Mouse (Mus musculus): ENCODE data around the gene Scp2. TPM values are rescaled to one million over a fixed set of nuclear protein-coding genes. Genes with fewer than 3 reads are reported as not detected.
A peak's percentile ranks its signal among the peaks of the same experiment; 100 is the strongest.

Gene Scp2
- polyA plus RNA-seq (2014; fragmentation: Nextera tagmentation; extraction: Ambion mirVana), result 147 and 161 TPM in 2 replicates

DNA sequence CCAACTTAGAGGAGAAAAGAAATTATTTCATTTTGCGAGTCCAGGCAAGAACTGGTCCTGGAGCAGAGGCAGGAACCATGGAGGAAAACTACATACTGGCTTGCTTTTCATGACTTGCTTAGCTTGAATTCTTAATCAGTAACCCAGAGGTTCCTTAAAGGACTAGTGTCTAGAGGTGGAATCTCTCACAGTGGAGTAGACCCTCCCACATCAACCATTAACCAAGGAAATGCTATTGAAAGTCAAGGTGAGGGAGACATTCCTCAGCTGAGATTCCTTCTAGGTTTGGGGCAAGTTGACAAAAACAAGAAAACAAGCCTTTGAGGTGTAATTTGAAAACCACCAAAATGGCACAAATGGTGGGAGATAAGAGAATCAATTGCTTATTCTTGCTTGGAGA is at the start of gene Scp2:
Gene Scp2, minus strand, starts transcription at position 119 of the 400 bp plus-strand sequence.
- DNase-seq (ENCODE audit: low spot score) (no peak), ATAC-seq (ENCODE audit: insufficient number of reproducible peaks, low FRiP score, low TSS enrichment, low read depth) (no peak)
- Histone ChIP-seq H3K4me3 (ENCODE audit: low read depth, low read length) (no peak within 1 kb of the TSS), H3K4me2 (ENCODE audit: low read depth, severe bottlenecking) (no peak within 1 kb of the TSS), H3K27ac (replicated peaks; ENCODE audit: low read depth, low read length) (no peak within 1 kb of the TSS), H3K9ac (ENCODE audit: low read length) (no peak within 1 kb of the TSS), H3K36me3 (ENCODE audit: control insufficient read depth, insufficient read depth, low read length) (no peaks in the 10 kb centered on the region), H3K4me1 (ENCODE audit: control insufficient read depth, insufficient read depth, low read length) (no peaks in the 10 kb centered on the region), H3K27me3 (ENCODE audit: control insufficient read depth, insufficient read depth, low read length) (no peaks in the 10 kb centered on the region), H3K9me3 (ENCODE audit: control insufficient read depth, low read length) (no peaks in the 10 kb centered on the region; the same call in 1 of the 2 replicates)
- 85% methylated on average over 1 of the region's 1 CpGs for WGBS

DNA sequence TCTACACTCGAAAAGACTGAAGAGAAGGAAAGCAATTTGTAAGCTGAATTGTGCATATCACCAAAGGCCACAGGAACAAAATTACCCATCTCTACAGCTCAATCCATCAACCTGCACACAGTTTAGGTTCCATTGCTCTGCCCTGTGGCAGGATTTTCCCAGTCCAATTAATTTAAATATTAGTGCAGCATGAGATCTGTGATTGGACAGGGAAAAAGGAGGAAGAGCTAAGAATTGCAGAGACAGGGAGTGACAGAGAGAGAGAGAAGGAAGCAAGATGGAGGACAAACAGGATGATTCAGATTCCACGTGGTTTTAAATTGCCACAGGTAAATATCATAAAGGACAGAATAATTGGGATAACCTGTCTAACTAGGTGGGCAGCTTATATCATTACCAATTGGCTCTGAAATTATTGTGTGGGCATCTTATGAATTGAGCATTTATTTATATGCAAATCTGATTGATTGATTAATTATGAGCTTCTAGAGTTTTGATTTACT is 48.1 kb upstream of the Scp2 start:
- Histone ChIP-seq H3K4me3 (ENCODE audit: low read depth, low read length) (no peak overlapping the region), H3K9me3 (ENCODE audit: control insufficient read depth, low read length) (no peaks in the 10 kb centered on the region), H3K9ac (ENCODE audit: low read length) (no peak overlapping the region), H3K36me3 (ENCODE audit: control insufficient read depth, insufficient read depth, low read length) (no peaks in the 10 kb centered on the region), H3K27ac (replicated peaks; ENCODE audit: low read depth, low read length) (no peak overlapping the region), H3K4me1 (ENCODE audit: control insufficient read depth, insufficient read depth, low read length) (no peaks in the 10 kb centered on the region), H3K4me2 (ENCODE audit: low read depth, severe bottlenecking) (no peak overlapping the region), H3K27me3 (ENCODE audit: control insufficient read depth, insufficient read depth, low read length) (no peaks in the 10 kb centered on the region)
- WGBS, result 78% methylated on average over 2 of the region's 2 CpGs
- no peak for DNase-seq (ENCODE audit: low spot score)
- no peak for ATAC-seq (ENCODE audit: insufficient number of reproducible peaks, low FRiP score, low TSS enrichment, low read depth)

DNA sequence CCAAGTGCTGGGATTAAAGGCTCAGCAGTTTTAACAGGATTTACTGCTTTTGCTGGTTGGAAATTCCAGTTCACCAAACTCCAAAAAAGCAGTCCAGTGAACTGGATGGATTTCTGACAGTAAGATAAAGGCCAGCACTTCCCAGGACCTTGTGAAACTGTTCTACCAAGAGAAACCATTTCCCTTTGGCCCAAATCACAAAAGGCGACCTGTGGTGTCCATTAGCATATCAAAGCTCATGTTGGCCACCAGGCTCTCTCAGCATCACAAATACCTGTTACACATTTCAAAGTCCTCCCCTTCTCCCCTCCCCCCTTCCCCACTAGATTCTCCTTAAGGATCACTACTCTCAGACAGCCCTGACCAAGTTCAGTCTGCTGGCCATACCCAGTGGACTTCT is 37.5 kb upstream of the Scp2 start:
- H3K27me3 ChIP-seq (ENCODE audit: control insufficient read depth, insufficient read depth, low read length), result no peaks in the 10 kb centered on the region
- DNase-seq (ENCODE audit: low spot score) (no peak), ATAC-seq (ENCODE audit: insufficient number of reproducible peaks, low FRiP score, low TSS enrichment, low read depth) (no peak)
- no peaks in the 10 kb centered on the region for H3K9me3 ChIP-seq (ENCODE audit: control insufficient read depth, low read length)
- no peak overlapping the region for H3K4me3 ChIP-seq (ENCODE audit: low read depth, low read length)
- H3K36me3 ChIP-seq (ENCODE audit: control insufficient read depth, insufficient read depth, low read length), result no peaks in the 10 kb centered on the region
- H3K27ac ChIP-seq (replicated peaks; ENCODE audit: low read depth, low read length), result no peak overlapping the region
- WGBS, result 52% methylated on average over 1 of the region's 1 CpGs
- H3K9ac ChIP-seq (ENCODE audit: low read length), result no peak overlapping the region
- no peak overlapping the region for H3K4me2 ChIP-seq (ENCODE audit: low read depth, severe bottlenecking)
- no peaks in the 10 kb centered on the region for H3K4me1 ChIP-seq (ENCODE audit: control insufficient read depth, insufficient read depth, low read length)

DNA sequence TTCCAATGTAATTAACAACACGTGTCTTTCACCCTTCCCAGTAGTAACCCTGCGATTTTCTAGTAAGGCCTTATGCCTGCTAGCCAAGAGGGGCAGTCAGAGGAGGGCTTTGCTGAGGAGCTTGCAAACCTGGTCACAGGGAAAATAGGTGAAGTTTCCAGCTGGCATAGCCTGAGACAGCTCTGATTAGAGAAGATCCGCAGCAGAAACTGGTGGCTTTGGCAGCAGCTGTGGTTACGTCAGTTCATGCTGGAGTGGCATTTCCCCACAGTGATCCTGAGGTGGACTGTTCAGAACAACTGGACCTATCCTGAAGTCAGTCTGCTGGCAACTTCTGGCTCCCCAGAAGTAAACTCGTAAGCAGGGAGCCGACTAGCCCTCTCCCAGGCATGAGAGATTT is 23.3 kb upstream of the Scp2 start:
- DNase-seq (ENCODE audit: low spot score), result no peak
- peaks cover 2% of the 10 kb centered on the region; the same call in 1 of the 2 replicates for H3K27me3 ChIP-seq (ENCODE audit: control insufficient read depth, insufficient read depth, low read length)
- no peaks in the 10 kb centered on the region for H3K4me1 ChIP-seq (ENCODE audit: control insufficient read depth, insufficient read depth, low read length)
- no peak for ATAC-seq (ENCODE audit: insufficient number of reproducible peaks, low FRiP score, low TSS enrichment, low read depth)
- WGBS, result 75% methylated on average over 6 of the region's 6 CpGs
- H3K27ac ChIP-seq (replicated peaks; ENCODE audit: low read depth, low read length), result no peak overlapping the region
- H3K4me2 ChIP-seq (ENCODE audit: low read depth, severe bottlenecking), result no peak overlapping the region
- no peaks in the 10 kb centered on the region for H3K9me3 ChIP-seq (ENCODE audit: control insufficient read depth, low read length)
- H3K9ac ChIP-seq (ENCODE audit: low read length), result no peak overlapping the region
- H3K4me3 ChIP-seq (ENCODE audit: low read depth, low read length), result no peak overlapping the region
- no peaks in the 10 kb centered on the region; the same call in 1 of the 2 replicates for H3K36me3 ChIP-seq (ENCODE audit: control insufficient read depth, insufficient read depth, low read length)

DNA sequence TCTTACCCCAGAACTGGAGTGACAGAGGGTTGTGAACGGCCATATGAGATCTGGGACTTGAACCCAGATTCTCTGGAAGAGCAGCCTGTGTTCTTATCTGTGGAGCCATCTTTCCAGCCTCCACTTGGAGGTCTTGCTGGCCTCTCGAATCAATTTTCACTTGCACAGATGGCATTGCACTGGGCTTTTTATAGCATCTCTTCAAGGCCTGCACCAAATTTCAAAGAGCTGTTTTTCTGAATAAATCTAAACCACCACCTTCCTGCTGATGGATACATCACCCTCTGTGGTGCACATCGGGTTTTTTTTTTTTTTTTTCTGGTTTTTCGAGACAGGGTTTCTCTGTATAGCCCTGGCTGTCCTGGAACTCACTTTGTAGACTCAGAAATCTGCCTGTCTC is 22.1 kb upstream of the Scp2 start:
- Histone ChIP-seq H3K9me3 (ENCODE audit: control insufficient read depth, low read length) (no peaks in the 10 kb centered on the region), H3K4me1 (ENCODE audit: control insufficient read depth, insufficient read depth, low read length) (no peaks in the 10 kb centered on the region), H3K27me3 (ENCODE audit: control insufficient read depth, insufficient read depth, low read length) (peaks cover 2% of the 10 kb centered on the region; the same call in 1 of the 2 replicates), H3K4me2 (ENCODE audit: low read depth, severe bottlenecking) (no peak overlapping the region), H3K9ac (ENCODE audit: low read length) (no peak overlapping the region), H3K4me3 (ENCODE audit: low read depth, low read length) (no peak overlapping the region), H3K27ac (replicated peaks; ENCODE audit: low read depth, low read length) (no peak overlapping the region), H3K36me3 (ENCODE audit: control insufficient read depth, insufficient read depth, low read length) (no peaks in the 10 kb centered on the region; the same call in 1 of the 2 replicates)
- ATAC-seq (ENCODE audit: insufficient number of reproducible peaks, low FRiP score, low TSS enrichment, low read depth) (no peak), DNase-seq (ENCODE audit: low spot score) (no peak)
- 89% methylated on average over 4 of the region's 4 CpGs for WGBS

DNA sequence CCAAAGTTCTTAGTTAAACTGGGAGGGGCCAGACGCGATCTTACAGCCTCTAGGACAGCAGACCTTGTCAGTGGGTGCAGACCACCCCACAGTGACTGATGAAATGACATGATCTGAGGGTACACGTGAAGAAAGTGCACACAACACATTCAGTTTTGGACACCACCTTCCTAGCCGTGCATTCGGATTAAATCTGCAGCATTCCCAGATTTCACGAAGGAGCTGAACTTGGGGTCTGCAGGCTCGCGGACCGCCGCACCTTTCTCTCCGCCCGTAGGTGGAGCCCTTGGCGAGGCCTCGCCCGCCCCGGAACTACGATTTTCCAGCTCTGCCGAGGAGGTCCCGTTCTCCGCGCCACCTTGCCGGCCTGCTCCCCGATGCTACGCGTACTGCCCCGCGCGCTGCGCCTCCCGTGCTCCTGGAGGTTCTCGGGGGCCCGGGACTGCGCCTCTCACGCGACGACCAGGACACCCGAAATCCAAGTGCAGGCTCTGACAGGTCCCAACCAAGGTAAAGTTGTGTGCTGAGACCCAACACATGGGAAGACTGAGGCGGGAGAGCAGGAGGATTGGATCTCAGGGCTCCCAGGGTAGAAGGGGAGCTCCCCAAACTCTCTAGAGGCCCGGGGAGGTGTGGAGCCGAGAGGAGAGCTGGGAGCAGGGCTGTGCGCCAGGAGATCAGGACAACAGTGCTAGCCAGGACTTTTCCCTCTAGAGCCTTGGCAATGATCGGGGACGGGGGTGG is 20.5 kb upstream of the Scp2 start, which contains the start of gene Echdc2:
Gene Echdc2, plus strand, starts transcription at position 286 of the 744 bp plus-strand sequence.
- no peaks in the 10 kb centered on the region for H3K4me1 ChIP-seq (ENCODE audit: control insufficient read depth, insufficient read depth, low read length)
- peak within 1 kb of the TSS; percentile 80 for H3K4me2 ChIP-seq (ENCODE audit: low read depth, severe bottlenecking)
- H3K36me3 ChIP-seq (ENCODE audit: control insufficient read depth, insufficient read depth, low read length), result no peaks in the 10 kb centered on the region
- peak within 1 kb of the TSS; percentile 77 for H3K9ac ChIP-seq (ENCODE audit: low read length)
- H3K4me3 ChIP-seq (ENCODE audit: low read depth, low read length), result peak within 1 kb of the TSS; percentile 69
- DNase-seq (ENCODE audit: low spot score) (peak; percentile 81), ATAC-seq (ENCODE audit: insufficient number of reproducible peaks, low FRiP score, low TSS enrichment, low read depth) (no peak)
- H3K27ac ChIP-seq (replicated peaks; ENCODE audit: low read depth, low read length), result no peak within 1 kb of the TSS
- H3K27me3 ChIP-seq (ENCODE audit: control insufficient read depth, insufficient read depth, low read length), result peaks cover 2% of the 10 kb centered on the region; the same call in 1 of the 2 replicates
- H3K9me3 ChIP-seq (ENCODE audit: control insufficient read depth, low read length), result no peaks in the 10 kb centered on the region
- under 1% methylated on average over 43 of the region's 43 CpGs for WGBS

DNA sequence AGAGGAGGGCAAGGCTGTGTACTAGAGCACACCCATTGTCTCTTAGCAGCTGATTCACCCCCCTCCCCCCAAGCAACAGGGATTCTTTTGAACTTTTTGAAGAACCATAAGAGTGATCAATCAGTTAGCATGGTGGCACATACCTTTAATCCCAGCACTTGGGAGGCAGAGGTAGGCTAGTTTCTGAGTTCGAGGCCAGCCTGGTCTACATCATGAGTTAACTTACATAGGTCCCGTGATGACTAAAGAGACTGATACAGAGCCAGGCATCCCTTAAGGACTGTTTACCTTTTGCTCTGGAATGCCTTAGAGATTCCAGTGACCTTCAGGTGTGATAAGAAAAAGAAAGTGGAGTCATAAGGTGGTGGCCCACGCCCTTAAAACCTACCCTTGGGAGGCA is 18.5 kb upstream of the Scp2 start:
- no peak overlapping the region for H3K9ac ChIP-seq (ENCODE audit: low read length)
- H3K27ac ChIP-seq (replicated peaks; ENCODE audit: low read depth, low read length), result no peak overlapping the region
- H3K36me3 ChIP-seq (ENCODE audit: control insufficient read depth, insufficient read depth, low read length), result no peaks in the 10 kb centered on the region
- no peaks in the 10 kb centered on the region for H3K9me3 ChIP-seq (ENCODE audit: control insufficient read depth, low read length)
- ATAC-seq (ENCODE audit: insufficient number of reproducible peaks, low FRiP score, low TSS enrichment, low read depth) (no peak), DNase-seq (ENCODE audit: low spot score) (no peak)
- 81% methylated on average over 3 of the region's 3 CpGs for WGBS
- no peaks in the 10 kb centered on the region for H3K4me1 ChIP-seq (ENCODE audit: control insufficient read depth, insufficient read depth, low read length)
- no peak overlapping the region for H3K4me3 ChIP-seq (ENCODE audit: low read depth, low read length)
- no peak overlapping the region for H3K4me2 ChIP-seq (ENCODE audit: low read depth, severe bottlenecking)
- H3K27me3 ChIP-seq (ENCODE audit: control insufficient read depth, insufficient read depth, low read length), result peaks cover 2% of the 10 kb centered on the region; the same call in 1 of the 2 replicates

DNA sequence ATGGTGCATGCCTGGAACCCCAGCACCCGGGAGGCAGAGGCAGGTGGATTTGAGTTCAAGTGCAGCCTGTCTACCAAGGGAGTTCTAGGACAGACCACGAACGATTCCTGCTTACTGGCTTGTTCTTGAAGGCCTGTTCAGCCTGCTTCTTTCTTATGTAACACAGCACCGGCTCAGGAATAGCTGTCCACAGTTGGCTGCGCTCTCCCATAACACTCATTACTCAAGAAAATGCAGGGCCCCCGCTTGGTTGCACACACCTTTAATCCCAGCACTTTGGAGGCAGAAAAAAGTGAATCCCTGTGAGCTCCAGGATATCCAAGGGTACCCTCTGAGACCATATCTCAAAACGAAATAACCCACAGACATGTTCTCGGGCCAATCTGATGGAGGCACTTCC is 17.1 kb upstream of the Scp2 start:
- H3K36me3 ChIP-seq (ENCODE audit: control insufficient read depth, insufficient read depth, low read length), result no peaks in the 10 kb centered on the region
- peaks cover 2% of the 10 kb centered on the region; the same call in 1 of the 2 replicates for H3K27me3 ChIP-seq (ENCODE audit: control insufficient read depth, insufficient read depth, low read length)
- H3K4me2 ChIP-seq (ENCODE audit: low read depth, severe bottlenecking), result no peak overlapping the region
- DNase-seq (ENCODE audit: low spot score) (no peak), ATAC-seq (ENCODE audit: insufficient number of reproducible peaks, low FRiP score, low TSS enrichment, low read depth) (no peak)
- no peaks in the 10 kb centered on the region for H3K9me3 ChIP-seq (ENCODE audit: control insufficient read depth, low read length)
- 91% methylated on average over 8 of the region's 8 CpGs for WGBS
- H3K9ac ChIP-seq (ENCODE audit: low read length), result no peak overlapping the region
- no peak overlapping the region for H3K4me3 ChIP-seq (ENCODE audit: low read depth, low read length)
- H3K4me1 ChIP-seq (ENCODE audit: control insufficient read depth, insufficient read depth, low read length), result no peaks in the 10 kb centered on the region
- no peak overlapping the region for H3K27ac ChIP-seq (replicated peaks; ENCODE audit: low read depth, low read length)
